Mouse (Mus musculus) hindbrain, postnatal 0 days (tissue): Measurements from ENCODE around the gene Mbtd1. TPM values are rescaled to one million over a fixed set of nuclear protein-coding genes. Genes with fewer than 3 reads are reported as not detected.
A peak's percentile ranks its signal among the peaks of the same experiment; 100 is the strongest.

ENCODE experiments used
- ATAC-seq: fragments of 200-750 bp; cut with Nextera tagmentation; 2 replicates; pipeline ENCODE4 v1.8.0; 2017; ENCODE audit warnings: mild to moderate bottlenecking, moderate TSS enrichment, moderate library complexity
- DNase-seq: peaks from one replicate; pipeline ENCODE4 v3.0.0-alpha.2; 2015; ENCODE audit warnings: low spot score
- H3K27ac ChIP-seq: fragments of 300-500 bp; sonication (generic); 2 replicates; pipeline ENCODE4 v1.5.1; 2014; ENCODE audit warnings: mild to moderate bottlenecking
- H3K27me3 ChIP-seq: fragments of 300-500 bp; sonication (generic); 2 replicates; pipeline ENCODE4 v1.6.1; 2014; ENCODE audit warnings: low read length, mixed read lengths; ENCODE audit not compliant: insufficient read depth
- H3K36me3 ChIP-seq: fragments of 300-500 bp; sonication (generic); 2 replicates; pipeline ENCODE4 v1.6.1; 2014; ENCODE audit warnings: low read length, mixed read lengths; ENCODE audit not compliant: insufficient read depth
- H3K4me1 ChIP-seq: fragments of 300-500 bp; sonication (generic); 2 replicates; pipeline ENCODE4 v1.6.1; 2014; ENCODE audit warnings: antibody characterized with exemption, low read length, mixed read lengths; ENCODE audit not compliant: insufficient read depth
- H3K4me2 ChIP-seq: fragments of 300-500 bp; sonication (generic); 2 replicates; pipeline ENCODE4 v1.6.1; 2014; ENCODE audit warnings: low read depth, mild to moderate bottlenecking, low read length, moderate library complexity, mixed read lengths
- H3K4me3 ChIP-seq: fragments of 300-500 bp; sonication (generic); 2 replicates; pipeline ENCODE4 v1.5.1; 2014; ENCODE audit warnings: low read length
- H3K9ac ChIP-seq: fragments of 300-500 bp; sonication (generic); replicated peaks from 2 replicates; pipeline ENCODE4 v1.6.1; 2014; ENCODE audit warnings: mild to moderate bottlenecking, low read length, moderate library complexity, mixed read lengths
- H3K9me3 ChIP-seq: fragments of 300-500 bp; sonication (generic); 2 replicates; pipeline ENCODE4 v1.6.1; 2016; ENCODE audit warnings: low read length, mixed read lengths
- CTCF ChIP-seq: IDR thresholded peaks from 2 replicates; pipeline ENCODE4 v1.5.1; 2016; ENCODE audit warnings: antibody characterized with exemption, control low read depth, low read depth
- WGBS: fragments of 180-500 bp; shearing (Covaris S2); extraction: QIAGEN DNeasy Blood & Tissue Kit; methylation state at CpG from one replicate; pipeline ENCODE4 v1.1.7; 2014; 5-methylcytosine and 5-hydroxymethylcytosine counted together
- polyA plus RNA-seq: library from polyadenylated mRNA; unstranded; fragments of >200 nt; fragmentation: Nextera tagmentation; extraction: Ambion mirVana; gene quantifications from 2 replicates; pipeline ENCODE4 v1.2.1, GENCODE M21; 2015
- total RNA-seq: library from RNA; depleted of rRNA; stranded (reverse); fragments of >200 nt; gene quantifications from 2 replicates; pipeline ENCODE4 v1.2.3, GENCODE M21; 2014; rRNA removed

Gene Mbtd1
- total and polyA plus RNA-seq, 2 experiments from 2014 or later: 13.8 to 15.6 TPM

- Histone ChIP-seq H3K4me2 (peak overlapping the region; percentile 65), H3K9me3 (no peaks in the 10 kb centered on the region), H3K4me1 (peaks cover 8% of the 10 kb centered on the region), H3K9ac (peak overlapping the region; percentile 85), H3K4me3 (peak overlapping the region; percentile 86), H3K36me3 (no peaks in the 10 kb centered on the region), H3K27ac (peak overlapping the region; percentile 97), H3K27me3 (no peaks in the 10 kb centered on the region)
- DNase-seq (peak; percentile 56), ATAC-seq (peak; percentile 57)
- WGBS: 10% methylated on average over 15 of the region's 15 CpGs
- TF ChIP-seq CTCF: no peak
Measured at GRCm38 (mm10) chr11:93995111-93995719, 109.6 kb downstream of the Mbtd1 start.

- ATAC-seq (peak; percentile 95), DNase-seq (peak; percentile 97)
- Histone ChIP-seq H3K4me2 (peak within 1 kb of the TSS; percentile 65), H3K27me3 (no peaks in the 10 kb centered on the region), H3K4me3 (peak within 1 kb of the TSS; percentile 86), H3K9ac (peak within 1 kb of the TSS; percentile 85), H3K27ac (peak within 1 kb of the TSS; percentile 97), H3K4me1 (peaks cover 8% of the 10 kb centered on the region), H3K9me3 (no peaks in the 10 kb centered on the region), H3K36me3 (no peaks in the 10 kb centered on the region)
- WGBS: under 1% methylated on average over 40 of the region's 70 CpGs
- no peak for TF ChIP-seq CTCF
Measured at GRCm38 (mm10) chr11:93995720-93996305, 110.2 kb downstream of the Mbtd1 start, which contains the start of gene Spag9. Gene Spag9 (plus strand): TSS chr11:93996091.

Other genes starting within 250 kb of the Mbtd1 start
- gene Utp18, start 86 bp upstream of the Mbtd1 start, total RNA-seq: 24.4 and 25.3 TPM in 2 replicates
- 21.1 and 22.5 TPM in 2 replicates for gene Utp18, start 86 bp upstream of the Mbtd1 start, polyA plus RNA-seq
- 302 and 328 TPM in 2 replicates for gene Nme2, start 70.4 kb downstream of the Mbtd1 start, total RNA-seq
- gene Nme2, start 70.4 kb downstream of the Mbtd1 start, polyA plus RNA-seq: 138 and 161 TPM in 2 replicates
- 124 and 128 TPM in 2 replicates for gene Gm20390, start 82.4 kb downstream of the Mbtd1 start, total RNA-seq
- gene Gm20390, start 82.4 kb downstream of the Mbtd1 start, polyA plus RNA-seq: 402 and 417 TPM in 2 replicates
- gene Nme1, start 82.7 kb downstream of the Mbtd1 start, total RNA-seq: 44.8 and 49.7 TPM in 2 replicates
- 309 and 356 TPM in 2 replicates for gene Nme1, start 82.7 kb downstream of the Mbtd1 start, polyA plus RNA-seq
- gene Spag9, start 110.2 kb downstream of the Mbtd1 start, total RNA-seq: 110 and 114 TPM in 2 replicates
- gene Spag9, start 110.2 kb downstream of the Mbtd1 start, polyA plus RNA-seq: 84.8 and 89.1 TPM in 2 replicates